In the genomic region with DNA sequence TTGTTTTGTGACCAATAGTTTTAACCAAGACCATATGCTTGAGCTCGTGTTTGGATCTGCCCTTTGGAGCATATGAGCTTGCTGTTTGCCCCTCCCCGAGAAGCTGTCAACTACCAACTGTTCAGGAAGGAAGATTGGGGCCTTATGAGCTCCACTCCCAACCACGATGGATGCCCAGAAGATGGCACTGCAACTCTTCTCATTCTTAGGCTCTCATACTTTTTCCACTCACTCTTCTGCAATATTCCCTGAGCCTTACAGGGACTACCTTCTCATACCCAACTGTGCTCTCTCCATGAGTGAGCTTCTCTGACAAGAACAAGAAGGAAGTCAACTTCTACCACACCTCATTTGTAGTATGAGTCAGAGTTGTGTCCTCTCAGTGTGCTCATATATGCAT, we compare ENCODE assay signal across 14 mouse cellular contexts. TPM values are rescaled to one million over a fixed set of nuclear protein-coding genes. Genes with fewer than 3 reads are reported as not detected.
A peak's percentile ranks its signal among the peaks of the same experiment; 100 is the strongest.
DNase-seq lines count a peak whose midpoint lies in the region; ATAC-seq and TF ChIP-seq lines count a peak whose summit lies in the region.
"Had no signal": no experiment of that assay in that cellular context is flagged by ENCODE, and none has a peak within 500 bp of the region (broad histone marks: within the 10 kb centered on the region; RNA-seq: fewer than 3 reads in every experiment).

No protein-coding gene starts in this region.

- no peaks in the 10 kb centered on the region for H3K79me2 ChIP-seq in MEL (ENCODE audit: control insufficient read depth, insufficient read depth, low read length, poor library complexity)

- no peak overlapping the region for H3K4me3 ChIP-seq in kidney, embryonic 16.5 days (ENCODE audit: low read length)
- H3K4me3 ChIP-seq in MEL (ENCODE audit: control insufficient read depth in 1 of 2, insufficient read depth in 1 of 2, low read depth in 2 of 2, low read length in 2 of 2), result no peak overlapping the region
- H3K4me3 ChIP-seq in forebrain, embryonic 15.5 days, result no peak overlapping the region

- no peak overlapping the region for H3K27ac ChIP-seq in kidney, embryonic 16.5 days (ENCODE audit: low read length)
- H3K27ac ChIP-seq in MEL (ENCODE audit: control insufficient read depth, low read depth, low read length), result no peak overlapping the region
- no peak overlapping the region for H3K27ac ChIP-seq in forebrain, embryonic 15.5 days (replicated peaks)

- peak; percentile 18; the same call in 1 of the 2 replicates for TF ChIP-seq RAD21 in MEL (IDR thresholded peaks at IDR 0.05; ENCODE audit: low read depth, low read length)

- TF ChIP-seq CTCF in MEL (IDR thresholded peaks at IDR 0.05 in 2 of 3, conservative IDR thresholded peaks at IDR 0.05 in 1 of 3; ENCODE audit: control insufficient read depth in 1 of 3, insufficient read depth in 1 of 3, low read depth in 2 of 3, low read length in 3 of 3, poor library complexity in 1 of 3, severe bottlenecking in 1 of 3), result peak in 2 of 3 experiments; percentile 8 to 23; a peak in 2 of 6 replicates

- no peak for TF ChIP-seq EP300 in MEL (IDR thresholded peaks at IDR 0.05; ENCODE audit: low read depth in 1 of 2, low read length in 2 of 2)

- no peak overlapping the region for H3K4me2 ChIP-seq in kidney, embryonic 16.5 days (replicated peaks; ENCODE audit: low read depth, low read length)
- H3K4me2 ChIP-seq in forebrain, embryonic 15.5 days (replicated peaks), result no peak overlapping the region

- no peak for ATAC-seq in kidney, embryonic 16.5 days (ENCODE audit: low FRiP score, low TSS enrichment)
- ATAC-seq in inflammation-experienced regulatory T-cells, adult 6 months, result peak; percentile 64
- ATAC-seq in forebrain, embryonic 15.5 days (replicated peaks), result no peak

- H3K4me1 ChIP-seq in kidney, embryonic 16.5 days (ENCODE audit: insufficient read depth, low read length), result no peaks in the 10 kb centered on the region
- no peaks in the 10 kb centered on the region for H3K4me1 ChIP-seq in MEL (ENCODE audit: control insufficient read depth in 1 of 2, insufficient read depth in 2 of 2, low read length in 2 of 2)
- H3K4me1 ChIP-seq in forebrain, embryonic 15.5 days, result no peaks in the 10 kb centered on the region

- WGBS in kidney, embryonic 16.5 days, result 82% methylated on average over 3 of the region's 3 CpGs
- WGBS in forebrain, embryonic 15.5 days, result 84% methylated on average over 3 of the region's 3 CpGs

- TF ChIP-seq POLR2A in MEL (IDR thresholded peaks at IDR 0.05; ENCODE audit: control insufficient read depth in 1 of 2, insufficient read depth in 1 of 2, low read depth in 1 of 2, low read length in 2 of 2, poor library complexity in 1 of 2), result no peak

- no peaks in the 10 kb centered on the region for H3K27me3 ChIP-seq in kidney, embryonic 16.5 days (ENCODE audit: insufficient read depth, low read length)
- H3K27me3 ChIP-seq in MEL (ENCODE audit: control insufficient read depth in 1 of 2, insufficient read depth in 2 of 2, low read length in 2 of 2), result no peaks in the 10 kb centered on the region
- H3K27me3 ChIP-seq in forebrain, embryonic 15.5 days, result no peaks in the 10 kb centered on the region

- no peaks in the 10 kb centered on the region for H3K36me3 ChIP-seq in kidney, embryonic 16.5 days (ENCODE audit: insufficient read depth, low read length)
- no peaks in the 10 kb centered on the region for H3K36me3 ChIP-seq in MEL (ENCODE audit: control insufficient read depth in 1 of 2, insufficient read depth in 2 of 2, low read length in 2 of 2)
- no peaks in the 10 kb centered on the region for H3K36me3 ChIP-seq in forebrain, embryonic 15.5 days

- peak; percentile 18 for DNase-seq in kidney, adult 9 months
- peak; percentile 88 for DNase-seq in 416B (ENCODE audit: low read depth)
- peak; percentile 16 for DNase-seq in MEL (ENCODE audit: low read depth, low spot score)
- no peak for DNase-seq in urinary bladder, postnatal 36 days (ENCODE audit: low spot score in 2 of 2)
- DNase-seq: cerebellum, postnatal 36 days; heart, postnatal 4 days; kidney, adult 18-20 months; spleen, adult 18-20 months; thymus, adult 18-20 months had no signal

- H3K9ac ChIP-seq in kidney, embryonic 16.5 days (replicated peaks; ENCODE audit: low read length), result no peak overlapping the region
- H3K9ac ChIP-seq in MEL (ENCODE audit: control insufficient read depth, low read depth, low read length, poor library complexity, severe bottlenecking), result no peak overlapping the region
- H3K9ac ChIP-seq in forebrain, embryonic 15.5 days (replicated peaks), result no peak overlapping the region

- no peaks in the 10 kb centered on the region for H3K9me3 ChIP-seq in kidney, embryonic 16.5 days (ENCODE audit: low read length)
- no peaks in the 10 kb centered on the region for H3K9me3 ChIP-seq in MEL (replicated peaks; ENCODE audit: insufficient read depth, low read length)
- no peaks in the 10 kb centered on the region for H3K9me3 ChIP-seq in forebrain, embryonic 15.5 days

TF ChIP-seq in MEL, 35 proteins besides CTCF, POLR2A, EP300 and RAD21:
- TF ChIP-seq ZKSCAN1 (IDR thresholded peaks at IDR 0.05; ENCODE audit: low read depth, low read length) (no peak), POLR2AphosphoS2 (IDR thresholded peaks at IDR 0.05; ENCODE audit: low read length) (no peak), ZC3H11A (IDR thresholded peaks at IDR 0.05; ENCODE audit: low read depth, low read length) (peak; percentile 13; the same call in 1 of the 2 replicates), CHD1 (IDR thresholded peaks at IDR 0.05; ENCODE audit: low read depth, low read length) (no peak)

RNA-seq across cellular contexts. Expression of gene Gm20379, which starts 38.7 kb away (rescaled TPM):
- 1.2 and 1.9 TPM in 2 replicates for polyA plus RNA-seq in kidney, embryonic 16.5 days (2015; fragmentation: Nextera tagmentation; extraction: Ambion mirVana)
- not detected in 2 replicates for total RNA-seq in MEL (2012; rRNA removed)
- 1 to 10 TPM in 1 of 2 experiments, not detected in 1; 9.4 TPM for polyA plus RNA-seq in MEL (2012; ENCODE audit: insufficient read depth in 1 of 2, insufficient read length in 2 of 2, low read depth in 1 of 2, low replicate concordance in 2 of 2, missing spikeins in 1 of 2)
- polyA plus RNA-seq in inflammation-experienced regulatory T-cells, adult 6 months (2017; shearing (Covaris generic)), result 10 to 100 TPM in 2 of 3 experiments, 1 to 10 TPM in 1; 8.7 to 17.3 (median 10.3) TPM
- polyA plus RNA-seq in forebrain, embryonic 15.5 days (2015; fragmentation: Nextera tagmentation; extraction: Ambion mirVana), result 1.2 and 1.3 TPM in 2 replicates
- total RNA-seq: heart, postnatal 4 days; layer of hippocampus, postnatal 25 days had no signal
- polyA plus RNA-seq: gonadal fat pad, adult 2 months had no signal

Comparison
In these comparisons a context has a peak if more than half of its experiments do, and no peak if none do; other contexts are left out.
1. DNase-seq: peak in kidney, adult 9 months (single experiment), 416B (single experiment) and MEL (single experiment); none in urinary bladder, postnatal 36 days (0 of 2).